Mouse (Mus musculus) small intestine, adult 2 months (tissue): Measurements from ENCODE around the gene Nav1.

Experiments
- CTCF ChIP-seq: fragments of 200-500 bp; IDR thresholded peaks from 2 replicates; pipeline ENCODE4 v1.5.1; 2012; ENCODE audit warnings: low read depth, mild to moderate bottlenecking, control low read depth, inconsistent platforms, low read length, moderate library complexity, mixed read lengths; ENCODE audit not compliant: insufficient replicate concordance, insufficient read length; ENCODE audit errors: extremely low read depth
- POLR2A ChIP-seq: fragments of 200-500 bp; IDR thresholded peaks from 2 replicates; pipeline ENCODE4 v1.6.1; 2012; ENCODE audit warnings: low read depth, mild to moderate bottlenecking, control low read depth, inconsistent platforms, low read length, moderate library complexity

DNA sequence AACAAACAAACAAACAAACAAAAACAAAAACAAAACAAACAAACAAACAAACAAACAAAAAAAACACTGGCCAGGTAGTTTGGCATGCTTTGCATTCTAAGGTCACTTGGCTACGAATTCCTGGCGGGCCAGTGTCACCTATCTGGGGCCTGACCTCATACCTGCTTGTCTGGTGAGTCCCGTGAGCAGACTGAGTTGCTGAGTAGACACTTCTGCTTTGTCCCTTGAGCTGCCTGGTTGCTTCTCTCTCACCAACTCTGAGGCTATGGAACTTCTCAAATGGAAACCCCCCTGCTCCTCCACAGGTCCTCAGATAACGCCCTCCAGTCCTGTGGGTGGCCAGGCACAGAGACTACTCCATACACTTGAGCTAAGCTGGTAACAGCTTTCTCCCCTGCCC is 93.0 kb downstream of the Nav1 start:
- TF ChIP-seq POLR2A (no peak), CTCF (no peak)
